Mouse (Mus musculus): Measurements from ENCODE around the gene Psmd13.

DNA sequence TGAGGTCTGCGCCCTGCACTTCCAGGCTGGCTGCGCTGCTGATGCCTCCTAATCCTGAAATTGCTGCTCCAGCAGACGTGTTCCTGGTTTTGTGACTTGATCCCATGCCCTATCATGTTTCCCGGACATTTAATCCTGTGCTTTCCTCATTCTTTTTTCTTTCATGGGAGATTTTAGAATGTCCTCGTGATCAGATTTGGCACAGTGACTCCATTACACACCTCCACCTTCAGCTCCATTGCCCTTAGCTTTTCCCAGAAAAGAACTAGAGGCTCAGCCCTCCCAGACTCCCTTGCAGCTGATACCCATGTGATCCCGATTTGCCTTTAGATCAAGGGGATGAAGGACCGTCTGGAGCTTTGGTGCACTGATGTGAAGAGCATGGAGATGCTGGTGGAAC lies 16.1 kb downstream of the Psmd13 start:
- TF ChIP-seq GATA1 (IDR thresholded peaks at IDR 0.05; ENCODE audit: borderline replicate concordance, low read length) (no peak), FLI1 (IDR thresholded peaks at IDR 0.05; ENCODE audit: low read length) (no peak)

Measured in megakaryocyte, embryonic 14.5 days (primary cell).